Mouse (Mus musculus) hindbrain, postnatal 0 days (tissue): ENCODE results near the gene Sdf4. TPM values are rescaled to one million over a fixed set of nuclear protein-coding genes. Genes with fewer than 3 reads are reported as not detected.

ENCODE experiments used
- ATAC-seq: fragments of 200-750 bp; cut with Nextera tagmentation; 2 replicates; pipeline ENCODE4 v1.8.0; 2017; ENCODE audit warnings: mild to moderate bottlenecking, moderate TSS enrichment, moderate library complexity
- DNase-seq: peaks from one replicate; pipeline ENCODE4 v3.0.0-alpha.2; 2015; ENCODE audit warnings: low spot score
- H3K27ac ChIP-seq: fragments of 300-500 bp; sonication (generic); 2 replicates; pipeline ENCODE4 v1.5.1; 2014; ENCODE audit warnings: mild to moderate bottlenecking
- H3K27me3 ChIP-seq: fragments of 300-500 bp; sonication (generic); 2 replicates; pipeline ENCODE4 v1.6.1; 2014; ENCODE audit warnings: low read length, mixed read lengths; ENCODE audit not compliant: insufficient read depth
- H3K36me3 ChIP-seq: fragments of 300-500 bp; sonication (generic); 2 replicates; pipeline ENCODE4 v1.6.1; 2014; ENCODE audit warnings: low read length, mixed read lengths; ENCODE audit not compliant: insufficient read depth
- H3K4me1 ChIP-seq: fragments of 300-500 bp; sonication (generic); 2 replicates; pipeline ENCODE4 v1.6.1; 2014; ENCODE audit warnings: antibody characterized with exemption, low read length, mixed read lengths; ENCODE audit not compliant: insufficient read depth
- H3K4me2 ChIP-seq: fragments of 300-500 bp; sonication (generic); 2 replicates; pipeline ENCODE4 v1.6.1; 2014; ENCODE audit warnings: low read depth, mild to moderate bottlenecking, low read length, moderate library complexity, mixed read lengths
- H3K4me3 ChIP-seq: fragments of 300-500 bp; sonication (generic); 2 replicates; pipeline ENCODE4 v1.5.1; 2014; ENCODE audit warnings: low read length
- H3K9ac ChIP-seq: fragments of 300-500 bp; sonication (generic); replicated peaks from 2 replicates; pipeline ENCODE4 v1.6.1; 2014; ENCODE audit warnings: mild to moderate bottlenecking, low read length, moderate library complexity, mixed read lengths
- H3K9me3 ChIP-seq: fragments of 300-500 bp; sonication (generic); 2 replicates; pipeline ENCODE4 v1.6.1; 2016; ENCODE audit warnings: low read length, mixed read lengths
- CTCF ChIP-seq: IDR thresholded peaks from 2 replicates; pipeline ENCODE4 v1.5.1; 2016; ENCODE audit warnings: antibody characterized with exemption, control low read depth, low read depth
- WGBS: fragments of 180-500 bp; shearing (Covaris S2); extraction: QIAGEN DNeasy Blood & Tissue Kit; methylation state at CpG from one replicate; pipeline ENCODE4 v1.1.7; 2014; 5-methylcytosine and 5-hydroxymethylcytosine counted together
- polyA plus RNA-seq: library from polyadenylated mRNA; unstranded; fragments of >200 nt; fragmentation: Nextera tagmentation; extraction: Ambion mirVana; gene quantifications from 2 replicates; pipeline ENCODE4 v1.2.1, GENCODE M21; 2015
- total RNA-seq: library from RNA; depleted of rRNA; stranded (reverse); fragments of >200 nt; gene quantifications from 2 replicates; pipeline ENCODE4 v1.2.3, GENCODE M21; 2014

Gene Sdf4
- total and polyA plus RNA-seq, 2 experiments from 2014 or later: 100 to 127 TPM

GRCm38 (mm10) chr4:156021381-156021780, 28.7 kb downstream of the Sdf4 start:
- Histone ChIP-seq H3K36me3 (0 out of 2 replicates have a peak, but pooled peaks cover 5% of the 10 kb centered on the region), H3K9ac (no peak overlapping the region), H3K27me3 (no peaks in the 10 kb centered on the region), H3K27ac (no peak overlapping the region), H3K4me1 (no peaks in the 10 kb centered on the region), H3K4me2 (no peak overlapping the region), H3K9me3 (no peaks in the 10 kb centered on the region), H3K4me3 (no peak overlapping the region)
- WGBS: 83% methylated on average over 3 of the region's 3 CpGs
- no peak for TF ChIP-seq CTCF
- no peak for ATAC-seq
- no peak for DNase-seq

- no peak for DNase-seq
- no peak for ATAC-seq
- WGBS: 82% methylated on average over 9 of the region's 9 CpGs
- Histone ChIP-seq H3K4me3 (no peak overlapping the region), H3K9ac (no peak overlapping the region), H3K9me3 (no peaks in the 10 kb centered on the region), H3K36me3 (peaks cover 9% of the 10 kb centered on the region), H3K4me2 (no peak overlapping the region), H3K27me3 (no peaks in the 10 kb centered on the region), H3K4me1 (no peaks in the 10 kb centered on the region), H3K27ac (no peak overlapping the region)
- no peak for TF ChIP-seq CTCF
Observed at GRCm38 (mm10) chr4:156021942-156022419, 29.3 kb downstream of the Sdf4 start.

GRCm38 (mm10) chr4:156023520-156023919, 30.8 kb downstream of the Sdf4 start:
- H3K9ac ChIP-seq: no peak overlapping the region
- H3K4me3 ChIP-seq: no peak overlapping the region
- 86% methylated on average over 9 of the region's 9 CpGs for WGBS
- no peaks in the 10 kb centered on the region for H3K27me3 ChIP-seq
- no peaks in the 10 kb centered on the region for H3K4me1 ChIP-seq
- peaks cover 15% of the 10 kb centered on the region for H3K36me3 ChIP-seq
- H3K9me3 ChIP-seq: no peaks in the 10 kb centered on the region
- no peak overlapping the region for H3K27ac ChIP-seq
- ATAC-seq (no peak), DNase-seq (no peak)
- no peak overlapping the region for H3K4me2 ChIP-seq
- no peak for TF ChIP-seq CTCF

GRCm38 (mm10) chr4:156024184-156024583, 31.5 kb downstream of the Sdf4 start:
- DNase-seq: no peak
- no peaks in the 10 kb centered on the region for H3K9me3 ChIP-seq
- no peaks in the 10 kb centered on the region for H3K27me3 ChIP-seq
- WGBS: 93% methylated on average over 7 of the region's 7 CpGs
- H3K36me3 ChIP-seq: peaks cover 15% of the 10 kb centered on the region
- H3K9ac ChIP-seq: no peak overlapping the region
- no peaks in the 10 kb centered on the region for H3K4me1 ChIP-seq
- no peak overlapping the region for H3K27ac ChIP-seq
- TF ChIP-seq CTCF: no peak
- H3K4me2 ChIP-seq: no peak overlapping the region
- H3K4me3 ChIP-seq: no peak overlapping the region
- no peak for ATAC-seq

- Histone ChIP-seq H3K4me3 (no peak within 1 kb of the TSS), H3K9ac (no peak within 1 kb of the TSS), H3K9me3 (no peaks in the 10 kb centered on the region), H3K27me3 (no peaks in the 10 kb centered on the region), H3K4me2 (no peak within 1 kb of the TSS), H3K4me1 (peaks cover 8% of the 10 kb centered on the region; the same call in 1 of the 2 replicates), H3K27ac (no peak within 1 kb of the TSS), H3K36me3 (peaks cover 15% of the 10 kb centered on the region)
- no peak for ATAC-seq
- WGBS: 50% methylated on average over 4 of the region's 4 CpGs
- TF ChIP-seq CTCF: peak; percentile 17; the same call in 1 of the 2 replicates
- no peak for DNase-seq
Observed at GRCm38 (mm10) chr4:156026013-156026412, 33.3 kb downstream of the Sdf4 start, which contains the start of gene Tnfrsf18. Tnfrsf18 (plus strand) TSS chr4:156026164.

- Histone ChIP-seq H3K9ac (no peak overlapping the region), H3K4me3 (no peak overlapping the region), H3K4me1 (peaks cover 20% of the 10 kb centered on the region), H3K36me3 (peaks cover 15% of the 10 kb centered on the region), H3K27me3 (no peaks in the 10 kb centered on the region), H3K9me3 (no peaks in the 10 kb centered on the region), H3K27ac (no peak overlapping the region), H3K4me2 (no peak overlapping the region)
- WGBS: 90% methylated on average over 7 of the region's 7 CpGs
- no peak for TF ChIP-seq CTCF
- DNase-seq (no peak), ATAC-seq (no peak)
Observed at GRCm38 (mm10) chr4:156028580-156028979, 35.9 kb downstream of the Sdf4 start.

GRCm38 (mm10) chr4:156030651-156031118, 38.0 kb downstream of the Sdf4 start:
- peak; percentile 16; the same call in 1 of the 2 replicates for ATAC-seq
- H3K27ac ChIP-seq: peak overlapping the region; percentile 84
- peak; percentile 12 for DNase-seq

More at GRCm38 (mm10) chr4:156030651-156031118, 38.0 kb downstream of the Sdf4 start:
- H3K4me1 ChIP-seq: peaks cover 20% of the 10 kb centered on the region
- 52% methylated on average over 9 of the region's 9 CpGs for WGBS
- H3K4me3 ChIP-seq: peak overlapping the region; percentile 53
- H3K27me3 ChIP-seq: peaks cover 5% of the 10 kb centered on the region
- H3K9ac ChIP-seq: peak overlapping the region; percentile 65
- no peaks in the 10 kb centered on the region for H3K9me3 ChIP-seq
- peak; percentile 31 for TF ChIP-seq CTCF
- peak overlapping the region; percentile 81 for H3K4me2 ChIP-seq
- H3K36me3 ChIP-seq: peaks cover 14% of the 10 kb centered on the region
